Mouse (Mus musculus) neural tube, embryonic 12.5 days (tissue): Measurements from ENCODE around the gene Tanc1. TPM values are rescaled to one million over a fixed set of nuclear protein-coding genes. Genes with fewer than 3 reads are reported as not detected.
A peak's percentile ranks its signal among the peaks of the same experiment; 100 is the strongest.

Experiments
- ATAC-seq: fragments of 200-750 bp; cut with Nextera tagmentation; 2 replicates; pipeline ENCODE4 v1.8.0; 2017; ENCODE audit warnings: low read depth, mild to moderate bottlenecking, moderate TSS enrichment, moderate library complexity; ENCODE audit not compliant: low FRiP score
- H3K27ac ChIP-seq: fragments of 300-500 bp; sonication (generic); 2 replicates; pipeline ENCODE4 v1.5.1; 2016
- H3K27me3 ChIP-seq: fragments of 300-500 bp; sonication (generic); replicated peaks from 2 replicates; pipeline ENCODE4 v1.6.1; 2016; ENCODE audit warnings: mild to moderate bottlenecking
- H3K36me3 ChIP-seq: fragments of 300-500 bp; sonication (generic); 2 replicates; pipeline ENCODE4 v1.6.1; 2016; ENCODE audit warnings: mild to moderate bottlenecking
- H3K4me1 ChIP-seq: fragments of 300-500 bp; sonication (generic); 2 replicates; pipeline ENCODE4 v1.6.1; 2016
- H3K4me2 ChIP-seq: fragments of 300-500 bp; sonication (generic); replicated peaks from 2 replicates; pipeline ENCODE4 v1.6.1; 2016; ENCODE audit warnings: mild to moderate bottlenecking
- H3K4me3 ChIP-seq: fragments of 300-500 bp; sonication (generic); 2 replicates; pipeline ENCODE4 v1.5.1; 2016
- H3K9ac ChIP-seq: fragments of 300-500 bp; sonication (generic); 2 replicates; pipeline ENCODE4 v1.6.1; 2016; ENCODE audit warnings: mild to moderate bottlenecking
- H3K9me3 ChIP-seq: fragments of 300-500 bp; sonication (generic); 2 replicates; pipeline ENCODE4 v1.6.1; 2016; ENCODE audit warnings: mild to moderate bottlenecking
- whole genome bisulfite sequencing: fragments of 180-500 bp; shearing (Covaris S2); methylation state at CpG from one replicate; pipeline ENCODE4 v1.1.7; 2016; 5-methylcytosine and 5-hydroxymethylcytosine counted together
- polyA plus RNA-seq: library from polyadenylated mRNA; unstranded; fragments of >200 nt; fragmentation: Nextera tagmentation; extraction: Ambion mirVana; gene quantifications from 2 replicates; pipeline ENCODE4 v1.2.1, GENCODE M21; 2016

Tanc1 gene
- polyA plus RNA-seq, 1 experiment from 2014 or later: 15.9 TPM

GRCm38 (mm10) chr2:59716461-59716860, 104.6 kb downstream of the Tanc1 start:
- WGBS: 72% methylated on average over 3 of the region's 3 CpGs
- no peak overlapping the region for H3K27ac ChIP-seq
- H3K4me3 ChIP-seq: no peak overlapping the region
- no peaks in the 10 kb centered on the region for H3K9me3 ChIP-seq
- peaks cover 14% of the 10 kb centered on the region for H3K4me1 ChIP-seq
- H3K27me3 ChIP-seq: no peaks in the 10 kb centered on the region
- H3K9ac ChIP-seq: no peak overlapping the region
- H3K4me2 ChIP-seq: no peak overlapping the region
- no peaks in the 10 kb centered on the region for H3K36me3 ChIP-seq
- ATAC-seq: no peak

GRCm38 (mm10) chr2:59717746-59718294, 106.0 kb downstream of the Tanc1 start:
- Histone ChIP-seq H3K4me1 (peaks cover 25% of the 10 kb centered on the region), H3K27ac (no peak overlapping the region), H3K4me3 (no peak overlapping the region), H3K9me3 (no peaks in the 10 kb centered on the region), H3K36me3 (no peaks in the 10 kb centered on the region), H3K27me3 (no peaks in the 10 kb centered on the region), H3K4me2 (no peak overlapping the region), H3K9ac (no peak overlapping the region)
- 84% methylated on average over 3 of the region's 3 CpGs for WGBS
- ATAC-seq: no peak

- Histone ChIP-seq H3K4me1 (peaks cover 27% of the 10 kb centered on the region), H3K27ac (no peak overlapping the region), H3K9me3 (no peaks in the 10 kb centered on the region), H3K4me3 (no peak overlapping the region), H3K36me3 (no peaks in the 10 kb centered on the region), H3K4me2 (no peak overlapping the region), H3K9ac (no peak overlapping the region), H3K27me3 (no peaks in the 10 kb centered on the region)
- ATAC-seq: no peak
- 60% methylated on average over 24 of the region's 24 CpGs for WGBS
Observed at GRCm38 (mm10) chr2:59718601-59719416, 107.0 kb downstream of the Tanc1 start.

GRCm38 (mm10) chr2:59719831-59720230, 108.0 kb downstream of the Tanc1 start:
- WGBS: 83% methylated on average over 4 of the region's 4 CpGs
- Histone ChIP-seq H3K27ac (no peak overlapping the region), H3K27me3 (no peaks in the 10 kb centered on the region), H3K36me3 (no peaks in the 10 kb centered on the region), H3K9ac (no peak overlapping the region), H3K9me3 (no peaks in the 10 kb centered on the region), H3K4me2 (no peak overlapping the region), H3K4me1 (peaks cover 27% of the 10 kb centered on the region), H3K4me3 (no peak overlapping the region)
- no peak for ATAC-seq

- ATAC-seq: no peak
- Histone ChIP-seq H3K9ac (no peak overlapping the region), H3K4me3 (no peak overlapping the region), H3K4me1 (peaks cover 27% of the 10 kb centered on the region), H3K9me3 (no peaks in the 10 kb centered on the region), H3K4me2 (no peak overlapping the region), H3K36me3 (no peaks in the 10 kb centered on the region), H3K27me3 (no peaks in the 10 kb centered on the region), H3K27ac (no peak overlapping the region)
- WGBS: 39% methylated on average over 8 of the region's 8 CpGs
Observed at GRCm38 (mm10) chr2:59721119-59721518, 109.3 kb downstream of the Tanc1 start.

GRCm38 (mm10) chr2:59721758-59722157, 109.9 kb downstream of the Tanc1 start:
- no peak for ATAC-seq
- no peaks in the 10 kb centered on the region for H3K36me3 ChIP-seq
- H3K9me3 ChIP-seq: no peaks in the 10 kb centered on the region
- H3K27ac ChIP-seq: no peak overlapping the region
- H3K27me3 ChIP-seq: no peaks in the 10 kb centered on the region
- peaks cover 27% of the 10 kb centered on the region for H3K4me1 ChIP-seq
- no peak overlapping the region for H3K4me3 ChIP-seq
- WGBS: 44% methylated on average over 5 of the region's 5 CpGs
- H3K9ac ChIP-seq: no peak overlapping the region
- H3K4me2 ChIP-seq: no peak overlapping the region

GRCm38 (mm10) chr2:59723311-59723710, 111.5 kb downstream of the Tanc1 start:
- 89% methylated on average over 5 of the region's 5 CpGs for WGBS

GRCm38 (mm10) chr2:59725518-59726185, 113.8 kb downstream of the Tanc1 start:
- H3K27ac ChIP-seq: no peak overlapping the region
- no peak overlapping the region for H3K4me3 ChIP-seq
- peaks cover 20% of the 10 kb centered on the region for H3K4me1 ChIP-seq
- H3K9me3 ChIP-seq: no peaks in the 10 kb centered on the region
- WGBS: 75% methylated on average over 14 of the region's 14 CpGs
- H3K36me3 ChIP-seq: no peaks in the 10 kb centered on the region
- no peak overlapping the region for H3K4me2 ChIP-seq
- H3K9ac ChIP-seq: no peak overlapping the region
- no peaks in the 10 kb centered on the region for H3K27me3 ChIP-seq
- no peak for ATAC-seq

More at GRCm38 (mm10) chr2:59723311-59723710, 111.5 kb downstream of the Tanc1 start:
- Histone ChIP-seq H3K27me3 (no peaks in the 10 kb centered on the region), H3K4me1 (peaks cover 26% of the 10 kb centered on the region), H3K27ac (no peak overlapping the region), H3K9me3 (no peaks in the 10 kb centered on the region), H3K4me3 (no peak overlapping the region), H3K36me3 (no peaks in the 10 kb centered on the region), H3K4me2 (no peak overlapping the region), H3K9ac (no peak overlapping the region)
- no peak for ATAC-seq

- Histone ChIP-seq H3K27ac (no peak overlapping the region), H3K36me3 (no peaks in the 10 kb centered on the region), H3K27me3 (no peaks in the 10 kb centered on the region), H3K4me1 (0 out of 2 replicates have a peak, but pooled peaks cover 4% of the 10 kb centered on the region), H3K9ac (no peak overlapping the region), H3K4me3 (no peak overlapping the region), H3K9me3 (no peaks in the 10 kb centered on the region), H3K4me2 (no peak overlapping the region)
- ATAC-seq: no peak
- 85% methylated on average over 3 of the region's 3 CpGs for WGBS
Observed at GRCm38 (mm10) chr2:59731831-59732230, 120.0 kb downstream of the Tanc1 start.

- ATAC-seq: no peak
- 84% methylated on average over 5 of the region's 5 CpGs for WGBS
Observed at GRCm38 (mm10) chr2:59733410-59733809, 121.6 kb downstream of the Tanc1 start.

GRCm38 (mm10) chr2:59736401-59736898, 124.6 kb downstream of the Tanc1 start:
- peak; percentile 52 for ATAC-seq
- 65% methylated on average over 10 of the region's 10 CpGs for WGBS
- Histone ChIP-seq H3K4me2 (no peak overlapping the region), H3K36me3 (no peaks in the 10 kb centered on the region), H3K4me1 (0 out of 2 replicates have a peak, but pooled peaks cover 7% of the 10 kb centered on the region), H3K27me3 (no peaks in the 10 kb centered on the region), H3K9me3 (no peaks in the 10 kb centered on the region), H3K4me3 (no peak overlapping the region), H3K9ac (no peak overlapping the region), H3K27ac (0 out of 2 replicates have a peak overlapping the region, but pooled peaks have one; percentile 4)

More at GRCm38 (mm10) chr2:59733410-59733809, 121.6 kb downstream of the Tanc1 start:
- no peak overlapping the region for H3K27ac ChIP-seq
- no peaks in the 10 kb centered on the region for H3K36me3 ChIP-seq
- no peaks in the 10 kb centered on the region for H3K9me3 ChIP-seq
- no peaks in the 10 kb centered on the region for H3K27me3 ChIP-seq
- no peak overlapping the region for H3K4me2 ChIP-seq
- H3K4me3 ChIP-seq: no peak overlapping the region
- H3K4me1 ChIP-seq: 0 out of 2 replicates have a peak, but pooled peaks cover 7% of the 10 kb centered on the region
- H3K9ac ChIP-seq: no peak overlapping the region

GRCm38 (mm10) chr2:59737368-59737767, 125.5 kb downstream of the Tanc1 start:
- Histone ChIP-seq H3K36me3 (no peaks in the 10 kb centered on the region), H3K9ac (no peak overlapping the region), H3K4me3 (no peak overlapping the region), H3K27ac (no peak overlapping the region), H3K4me2 (no peak overlapping the region), H3K27me3 (no peaks in the 10 kb centered on the region), H3K9me3 (no peaks in the 10 kb centered on the region), H3K4me1 (peaks cover 7% of the 10 kb centered on the region; the same call in 1 of the 2 replicates)
- WGBS: 86% methylated on average over 6 of the region's 6 CpGs
- ATAC-seq: no peak
